Mouse (Mus musculus) thymus, postnatal 0 days (tissue): ENCODE measurements around the gene Mcpt8. TPM values are rescaled to one million over a fixed set of nuclear protein-coding genes. Genes with fewer than 3 reads are reported as not detected.
"Not testable (repeated sequence)": the region's sequence is repeated elsewhere in the genome, so short reads cannot be mapped to it uniquely, and the experiment has no call there.

Experiments
- DNase-seq: peaks from one replicate; pipeline ENCODE4 v3.0.0-alpha.2; 2015; ENCODE audit warnings: low spot score
- polyA plus RNA-seq: library from polyadenylated mRNA; unstranded; fragments of >200 nt; fragmentation: Nextera tagmentation; extraction: Ambion mirVana; gene quantifications from 2 replicates; pipeline ENCODE4 v1.2.1, GENCODE M21; 2015

The Mcpt8 gene
- 0.17 and 0.36 TPM in 2 replicates for polyA plus RNA-seq

GRCm38 (mm10) chr14:56085167-56085566 is at the start of gene Mcpt8:
Gene Mcpt8 (minus strand): TSS chr14:56085273.
- DNase-seq = no peak

GRCm38 (mm10) chr14:56133675-56134074 is 48.6 kb upstream of the Mcpt8 start:
- not testable (repeated sequence) for DNase-seq

- not testable (repeated sequence) for DNase-seq
Measured at GRCm38 (mm10) chr14:56132508-56132907, 47.4 kb upstream of the Mcpt8 start, which contains the start of gene Gzmd. Gene Gzmd (minus strand): TSS chr14:56132608.

- no peak for DNase-seq
Measured at GRCm38 (mm10) chr14:56128341-56128740, 43.3 kb upstream of the Mcpt8 start.

GRCm38 (mm10) chr14:56123516-56123915 is 38.4 kb upstream of the Mcpt8 start:
- DNase-seq = no peak

- no peak for DNase-seq
Measured at GRCm38 (mm10) chr14:56120525-56120924, 35.5 kb upstream of the Mcpt8 start, which contains the start of gene Gzme. Gene Gzme (minus strand): TSS chr14:56120625.

GRCm38 (mm10) chr14:56115531-56116310 is 30.6 kb upstream of the Mcpt8 start:
- DNase-seq = not testable (repeated sequence)

GRCm38 (mm10) chr14:56105447-56106180 is 20.5 kb upstream of the Mcpt8 start:
- no peak for DNase-seq

GRCm38 (mm10) chr14:56105016-56105415 is 19.9 kb upstream of the Mcpt8 start:
- no peak for DNase-seq

GRCm38 (mm10) chr14:56103452-56103851 is 18.4 kb upstream of the Mcpt8 start:
- DNase-seq = no peak

GRCm38 (mm10) chr14:56102386-56102785 is 17.3 kb upstream of the Mcpt8 start, which contains the start of gene Ctsg:
Gene Ctsg (minus strand): TSS chr14:56102574.
- no peak for DNase-seq

GRCm38 (mm10) chr14:56098940-56099339 is 13.9 kb upstream of the Mcpt8 start:
- DNase-seq = peak; percentile 27

- no peak for DNase-seq
Measured at GRCm38 (mm10) chr14:56097597-56097996, 12.5 kb upstream of the Mcpt8 start.

GRCm38 (mm10) chr14:56093353-56093752 is 8.3 kb upstream of the Mcpt8 start:
- DNase-seq = no peak

- DNase-seq = no peak
Measured at GRCm38 (mm10) chr14:56086711-56087110, 1.6 kb upstream of the Mcpt8 start.

GRCm38 (mm10) chr14:56082016-56082415 is 3.1 kb downstream of the Mcpt8 start:
- no peak for DNase-seq

- not testable (repeated sequence) for DNase-seq
Measured at GRCm38 (mm10) chr14:56062213-56062612, 22.9 kb downstream of the Mcpt8 start, which contains the start of gene Mcpt4. Gene Mcpt4 (minus strand): TSS chr14:56062313.

GRCm38 (mm10) chr14:56057722-56058121 is 27.4 kb downstream of the Mcpt8 start:
- DNase-seq = no peak

GRCm38 (mm10) chr14:56055408-56055807 is 29.7 kb downstream of the Mcpt8 start:
- no peak for DNase-seq

- DNase-seq = not testable (repeated sequence)
Measured at GRCm38 (mm10) chr14:56041792-56042191, 43.3 kb downstream of the Mcpt8 start, which contains the start of gene Mcpt2. Gene Mcpt2 (plus strand): TSS chr14:56042041.

- no peak for DNase-seq
Measured at GRCm38 (mm10) chr14:56034433-56034832, 50.6 kb downstream of the Mcpt8 start.
